ENCODE assay signal across 9 mouse cellular contexts in the genomic region with DNA sequence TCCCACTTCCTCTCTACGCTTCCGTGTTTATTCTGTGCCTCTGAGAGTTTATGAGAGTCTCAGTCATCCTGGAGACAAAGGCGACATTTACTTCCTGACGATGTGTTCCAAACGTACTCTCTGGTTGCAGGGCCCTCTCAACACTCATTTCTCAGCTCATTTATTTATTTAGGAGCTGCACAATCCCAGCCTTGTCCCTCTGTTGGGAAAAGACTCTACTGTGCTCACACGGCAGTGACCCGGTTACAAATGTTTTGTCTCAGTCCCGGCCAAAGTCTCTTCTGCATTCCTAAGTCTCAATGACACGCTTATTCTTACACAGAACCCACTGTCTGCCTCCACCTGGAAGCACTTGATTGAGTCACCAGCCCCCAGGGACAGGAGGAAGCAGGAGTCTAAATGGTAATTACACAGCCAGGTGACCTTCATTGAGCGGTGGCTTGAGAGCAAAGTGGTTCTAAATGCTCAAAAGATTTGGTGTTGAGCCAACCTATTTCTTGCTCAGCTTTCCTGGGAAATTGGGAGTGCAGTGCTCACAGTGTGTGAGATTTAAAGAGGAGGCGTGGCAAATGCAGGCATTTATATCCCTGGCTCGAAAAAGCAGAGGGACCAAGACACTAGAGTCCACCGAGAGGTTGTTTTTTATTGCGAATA.
DNase-seq lines count a peak whose midpoint lies in the region; ATAC-seq and TF ChIP-seq lines count a peak whose summit lies in the region.
"Had no signal": no experiment of that assay in that cellular context is flagged by ENCODE, and none has a peak within 500 bp of the region (broad histone marks: within the 10 kb centered on the region; RNA-seq: fewer than 3 reads in every experiment).

No protein-coding gene starts in this region.

- 69% methylated on average over 14 of the region's 14 CpGs for WGBS in heart, embryonic 10.5 days
- 56% methylated on average over 14 of the region's 14 CpGs for WGBS in bone marrow, adult 2 months
- 52% methylated on average over 14 of the region's 14 CpGs for WGBS in heart, embryonic 15.5 days
- 20% methylated on average over 14 of the region's 14 CpGs for WGBS in limb, embryonic 12.5 days

- no peak overlapping the region for H3K4me3 ChIP-seq in heart, embryonic 10.5 days
- no peak overlapping the region for H3K4me3 ChIP-seq in bone marrow, adult 2 months (replicated peaks; ENCODE audit: control insufficient read depth, low read depth, low read length)
- no peak overlapping the region for H3K4me3 ChIP-seq in heart, embryonic 15.5 days
- H3K4me3 ChIP-seq in limb, embryonic 12.5 days (replicated peaks) = no peak overlapping the region
- H3K4me3 ChIP-seq: midbrain, embryonic 12.5 days had no signal

- peaks cover 4% of the 10 kb centered on the region; the same call in 1 of the 2 replicates for H3K4me1 ChIP-seq in heart, embryonic 10.5 days
- peaks cover 2% of the 10 kb centered on the region for H3K4me1 ChIP-seq in bone marrow, adult 2 months (ENCODE audit: control insufficient read depth, insufficient read depth, low read length)
- no peaks in the 10 kb centered on the region; the same call in 1 of the 2 replicates for H3K4me1 ChIP-seq in heart, embryonic 15.5 days (replicated peaks)
- peaks cover 61% of the 10 kb centered on the region for H3K4me1 ChIP-seq in limb, embryonic 12.5 days (replicated peaks)
- H3K4me1 ChIP-seq: midbrain, embryonic 12.5 days had no signal

- no peaks in the 10 kb centered on the region for H3K36me3 ChIP-seq in heart, embryonic 10.5 days
- H3K36me3 ChIP-seq in heart, embryonic 15.5 days = no peaks in the 10 kb centered on the region
- H3K36me3 ChIP-seq in limb, embryonic 12.5 days = no peaks in the 10 kb centered on the region
- H3K36me3 ChIP-seq: midbrain, embryonic 12.5 days had no signal

- no peak overlapping the region for H3K4me2 ChIP-seq in heart, embryonic 15.5 days
- H3K4me2 ChIP-seq in limb, embryonic 12.5 days = peak overlapping the region; percentile 41
- H3K4me2 ChIP-seq: midbrain, embryonic 12.5 days had no signal

- 0 out of 2 replicates have a peak, but pooled peaks have one; percentile 23 for ATAC-seq in heart, embryonic 15.5 days (replicated peaks; ENCODE audit: insufficient number of reproducible peaks, insufficient read depth, low FRiP score, low read depth)
- ATAC-seq in limb, embryonic 12.5 days (ENCODE audit: insufficient number of reproducible peaks, insufficient read depth, low FRiP score, low TSS enrichment, low read depth) = peak; percentile 73

- TF ChIP-seq CTCF in bone marrow, adult 2 months (IDR thresholded peaks at IDR 0.05; ENCODE audit: control insufficient read depth, insufficient read depth, low read length) = no peak

- H3K9me3 ChIP-seq in heart, embryonic 10.5 days = no peaks in the 10 kb centered on the region
- H3K9me3 ChIP-seq in heart, embryonic 15.5 days (replicated peaks) = no peaks in the 10 kb centered on the region
- H3K9me3 ChIP-seq in limb, embryonic 12.5 days = no peaks in the 10 kb centered on the region
- H3K9me3 ChIP-seq: midbrain, embryonic 12.5 days had no signal

- peak; percentile 95 for DNase-seq in heart, adult 11 months
- DNase-seq in heart, embryonic 10.5 days (ENCODE audit: low spot score) = no peak
- DNase-seq in retina, embryonic 14.5 days (ENCODE audit: low spot score) = peak; percentile 14
- DNase-seq in cerebellum, adult 11 months = no peak
- no peak for DNase-seq in left cerebral cortex, adult 11 months (ENCODE audit: low spot score)

- no peak overlapping the region for H3K9ac ChIP-seq in heart, embryonic 15.5 days
- no peak overlapping the region for H3K9ac ChIP-seq in limb, embryonic 12.5 days (replicated peaks)
- H3K9ac ChIP-seq: midbrain, embryonic 12.5 days had no signal

- no peaks in the 10 kb centered on the region for H3K27me3 ChIP-seq in heart, embryonic 10.5 days (ENCODE audit: insufficient read depth, poor library complexity, severe bottlenecking)
- no peaks in the 10 kb centered on the region for H3K27me3 ChIP-seq in heart, embryonic 15.5 days
- H3K27me3 ChIP-seq in limb, embryonic 12.5 days = no peaks in the 10 kb centered on the region
- H3K27me3 ChIP-seq: midbrain, embryonic 12.5 days had no signal

- no peak overlapping the region for H3K27ac ChIP-seq in heart, embryonic 10.5 days
- 0 out of 2 replicates have a peak overlapping the region, but pooled peaks have one; percentile 26 for H3K27ac ChIP-seq in bone marrow, adult 2 months (ENCODE audit: control insufficient read depth, insufficient read depth, low read depth, low read length, poor library complexity)
- H3K27ac ChIP-seq in heart, embryonic 15.5 days = no peak overlapping the region
- peak overlapping the region; percentile 68 for H3K27ac ChIP-seq in limb, embryonic 12.5 days
- H3K27ac ChIP-seq: midbrain, embryonic 12.5 days had no signal

- TF ChIP-seq POLR2A in bone marrow, adult 2 months (IDR thresholded peaks at IDR 0.05; ENCODE audit: borderline replicate concordance, control insufficient read depth, low read depth, low read length) = no peak

Comparison
In these comparisons a context has a peak if more than half of its experiments do, and no peak if none do; other contexts are left out.
1. DNase-seq: peak in heart, adult 11 months (single experiment) and retina, embryonic 14.5 days (single experiment); none in heart, embryonic 10.5 days (single experiment), cerebellum, adult 11 months (single experiment) and left cerebral cortex, adult 11 months (single experiment).
2. H3K27ac ChIP-seq: peak in bone marrow, adult 2 months (single experiment) and limb, embryonic 12.5 days (single experiment); none in heart, embryonic 10.5 days (single experiment) and heart, embryonic 15.5 days (single experiment).